Comparison of ENCODE assay signal across 11 mouse cellular contexts in the genomic region with DNA sequence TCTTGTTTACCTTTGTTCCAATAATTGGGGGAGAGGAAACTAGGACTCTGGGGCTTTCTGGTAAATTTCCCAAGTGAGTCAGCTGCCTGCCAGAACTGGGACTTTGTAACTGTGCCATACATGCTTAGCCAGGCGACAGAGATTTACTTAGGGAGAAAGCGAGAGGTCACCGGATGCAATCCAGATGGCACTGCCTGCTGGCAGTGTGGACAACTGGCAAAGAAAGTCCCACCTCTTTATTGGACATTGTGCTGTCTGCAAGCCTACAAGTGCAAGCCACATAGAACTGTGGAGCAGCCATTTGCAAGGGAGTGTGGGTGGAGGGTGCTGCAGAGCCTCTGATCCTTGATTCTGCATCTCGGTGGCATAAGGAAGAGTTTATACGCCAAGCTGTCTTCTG.
A peak's percentile ranks its signal among the peaks of the same experiment; 100 is the strongest.
DNase-seq lines count a peak whose midpoint lies in the region; ATAC-seq and TF ChIP-seq lines count a peak whose summit lies in the region.
"Had no signal": no experiment of that assay in that cellular context is flagged by ENCODE, and none has a peak within 500 bp of the region (broad histone marks: within the 10 kb centered on the region; RNA-seq: fewer than 3 reads in every experiment).

No protein-coding gene starts in this region.

- no peak overlapping the region for H3K4me3 ChIP-seq in hindbrain, embryonic 15.5 days
- H3K4me3 ChIP-seq in hindbrain, embryonic 12.5 days: no peak overlapping the region
- H3K4me3 ChIP-seq in intestine, embryonic 16.5 days (ENCODE audit: low read length): no peak overlapping the region
- H3K4me3 ChIP-seq: heart, embryonic 10.5 days; liver, embryonic 15.5 days had no signal

- H3K4me1 ChIP-seq in hindbrain, embryonic 15.5 days (replicated peaks): no peaks in the 10 kb centered on the region
- H3K4me1 ChIP-seq in hindbrain, embryonic 12.5 days: no peaks in the 10 kb centered on the region; the same call in 1 of the 2 replicates
- peaks cover 8% of the 10 kb centered on the region for H3K4me1 ChIP-seq in intestine, embryonic 16.5 days (ENCODE audit: control insufficient read depth, insufficient read depth, low read length)

- no peaks in the 10 kb centered on the region for H3K9me3 ChIP-seq in hindbrain, embryonic 15.5 days
- no peaks in the 10 kb centered on the region for H3K9me3 ChIP-seq in hindbrain, embryonic 12.5 days (replicated peaks)
- no peaks in the 10 kb centered on the region for H3K9me3 ChIP-seq in intestine, embryonic 16.5 days (ENCODE audit: control insufficient read depth, low read length)
- H3K9me3 ChIP-seq: heart, embryonic 10.5 days; liver, embryonic 15.5 days had no signal

- TF ChIP-seq CTCF in brain, embryonic 14.5 days (IDR thresholded peaks at IDR 0.05; ENCODE audit: borderline replicate concordance, extremely low read depth, insufficient read depth, insufficient read length): no peak

- WGBS in hindbrain, embryonic 15.5 days: 57% methylated on average over 5 of the region's 5 CpGs
- WGBS in hindbrain, embryonic 12.5 days: 70% methylated on average over 5 of the region's 5 CpGs
- 43% methylated on average over 5 of the region's 5 CpGs for WGBS in intestine, embryonic 16.5 days

- no peak overlapping the region for H3K4me2 ChIP-seq in hindbrain, embryonic 15.5 days
- no peak overlapping the region for H3K4me2 ChIP-seq in hindbrain, embryonic 12.5 days (replicated peaks)
- no peak overlapping the region for H3K4me2 ChIP-seq in intestine, embryonic 16.5 days (ENCODE audit: low read depth, low read length)
- H3K4me2 ChIP-seq: liver, embryonic 15.5 days had no signal

- no peaks in the 10 kb centered on the region for H3K36me3 ChIP-seq in hindbrain, embryonic 15.5 days
- no peaks in the 10 kb centered on the region for H3K36me3 ChIP-seq in hindbrain, embryonic 12.5 days
- H3K36me3 ChIP-seq in intestine, embryonic 16.5 days (ENCODE audit: control insufficient read depth, insufficient read depth, low read length): no peaks in the 10 kb centered on the region
- H3K36me3 ChIP-seq: heart, embryonic 10.5 days; liver, embryonic 15.5 days had no signal

- no peaks in the 10 kb centered on the region for H3K27me3 ChIP-seq in hindbrain, embryonic 15.5 days
- H3K27me3 ChIP-seq in hindbrain, embryonic 12.5 days: no peaks in the 10 kb centered on the region
- H3K27me3 ChIP-seq in intestine, embryonic 16.5 days (replicated peaks; ENCODE audit: control insufficient read depth, insufficient read depth, low read length): no peaks in the 10 kb centered on the region
- H3K27me3 ChIP-seq: CH12.LX; liver, embryonic 15.5 days had no signal

- H3K27ac ChIP-seq in hindbrain, embryonic 15.5 days (replicated peaks): no peak overlapping the region
- no peak overlapping the region for H3K27ac ChIP-seq in hindbrain, embryonic 12.5 days
- peak overlapping the region; percentile 30; the same call in 1 of the 2 replicates for H3K27ac ChIP-seq in intestine, embryonic 16.5 days (ENCODE audit: low read length)
- H3K27ac ChIP-seq: heart, embryonic 10.5 days; liver, embryonic 15.5 days had no signal

- DNase-seq in brain, embryonic 14.5 days (ENCODE audit: low read depth): peak; percentile 87
- DNase-seq in retina, embryonic 14.5 days (ENCODE audit: low spot score): peak; percentile 65
- no peak for DNase-seq in urinary bladder, postnatal 10 days (ENCODE audit: low spot score)
- DNase-seq in thymus, postnatal 36 days: no peak

- no peak overlapping the region for H3K9ac ChIP-seq in hindbrain, embryonic 15.5 days
- H3K9ac ChIP-seq in hindbrain, embryonic 12.5 days: no peak overlapping the region
- H3K9ac ChIP-seq in intestine, embryonic 16.5 days (ENCODE audit: low read depth, low read length): no peak overlapping the region
- H3K9ac ChIP-seq: liver, embryonic 15.5 days had no signal

- ATAC-seq in hindbrain, embryonic 15.5 days (ENCODE audit: low FRiP score, low read depth): peak; percentile 71
- ATAC-seq in hindbrain, embryonic 12.5 days (ENCODE audit: low FRiP score): no peak
- ATAC-seq in intestine, embryonic 16.5 days: peak; percentile 48
- ATAC-seq in activated CD4-positive, CD25-positive, alpha-beta regulatory T cell, adult 4 months: no peak

- TF ChIP-seq POLR2A in brain, embryonic 14.5 days (IDR thresholded peaks at IDR 0.05; ENCODE audit: borderline replicate concordance, extremely low read depth, insufficient read depth, insufficient read length, poor library complexity, severe bottlenecking): no peak

Comparison
In these comparisons a context has a peak if more than half of its experiments do, and no peak if none do; other contexts are left out.
1. ATAC-seq: peak in hindbrain, embryonic 15.5 days (single experiment) and intestine, embryonic 16.5 days (single experiment); none in hindbrain, embryonic 12.5 days (single experiment) and activated CD4-positive, CD25-positive, alpha-beta regulatory T cell, adult 4 months (single experiment).
2. DNase-seq: peak in brain, embryonic 14.5 days (single experiment) and retina, embryonic 14.5 days (single experiment); none in urinary bladder, postnatal 10 days (single experiment) and thymus, postnatal 36 days (0 of 2).